Mouse (Mus musculus): ENCODE data around the gene Rimkla.

Gene Rimkla

GRCm38 (mm10) chr4:119417894-119418293 lies 74.5 kb downstream of the Rimkla start:
- DNase-seq (ENCODE audit: low spot score) = no peak

GRCm38 (mm10) chr4:119417270-119417669 lies 75.2 kb downstream of the Rimkla start:
- DNase-seq (ENCODE audit: low spot score) = no peak
